ENCODE assay signal across 15 mouse cellular contexts in genomic region chr13:19612348-19612747, GRCm38 (mm10). TPM values are rescaled to one million over a fixed set of nuclear protein-coding genes. Genes with fewer than 3 reads are reported as not detected.
DNase-seq lines count a peak whose midpoint lies in the region; ATAC-seq lines count a peak whose summit lies in the region.
"Had no signal": no experiment of that assay in that cellular context is flagged by ENCODE, and none has a peak within 500 bp of the region (broad histone marks: within the 10 kb centered on the region; RNA-seq: fewer than 3 reads in every experiment).

No protein-coding gene starts in this region.

- H3K9ac ChIP-seq in forebrain, embryonic 14.5 days (ENCODE audit: low read length), result no peak overlapping the region
- H3K9ac ChIP-seq: embryonic facial prominence, embryonic 13.5 days; lung, embryonic 15.5 days had no signal

- H3K27ac ChIP-seq in forebrain, embryonic 14.5 days (ENCODE audit: low read depth, low read length), result no peak overlapping the region
- no peak overlapping the region for H3K27ac ChIP-seq in heart, embryonic 10.5 days
- H3K27ac ChIP-seq: embryonic facial prominence, embryonic 13.5 days; lung, embryonic 15.5 days had no signal

- no peak overlapping the region for H3K4me3 ChIP-seq in forebrain, embryonic 14.5 days (ENCODE audit: low read depth, low read length)
- no peak overlapping the region for H3K4me3 ChIP-seq in heart, embryonic 10.5 days
- H3K4me3 ChIP-seq: embryonic facial prominence, embryonic 13.5 days; lung, embryonic 15.5 days; myocyte had no signal

- ATAC-seq in forebrain, embryonic 14.5 days, result peak; percentile 81

- no peak overlapping the region for H3K4me2 ChIP-seq in forebrain, embryonic 14.5 days (ENCODE audit: low read length)
- H3K4me2 ChIP-seq: embryonic facial prominence, embryonic 13.5 days; lung, embryonic 15.5 days had no signal

- DNase-seq in embryo, embryonic 10.5 days (ENCODE audit: low spot score), result peak; percentile 26
- DNase-seq in embryo, embryonic 9.5 days (ENCODE audit: extremely low spot score), result no peak
- peak; percentile 13 for DNase-seq in right cerebral cortex, adult 18-20 months
- DNase-seq in right cerebral cortex, postnatal 25 days, result no peak
- peak; percentile 76 for DNase-seq in forebrain, embryonic 14.5 days (ENCODE audit: low spot score)
- no peak for DNase-seq in heart, embryonic 10.5 days (ENCODE audit: low spot score)
- no peak for DNase-seq in thymus, adult 18-20 months
- no peak for DNase-seq in heart, postnatal 10 days
- DNase-seq: adrenal gland, postnatal 25 days; gastrocnemius, postnatal 25 days; heart, postnatal 4 days had no signal

- H3K9me3 ChIP-seq in forebrain, embryonic 14.5 days (replicated peaks; ENCODE audit: control insufficient read depth, low read length), result no peaks in the 10 kb centered on the region
- H3K9me3 ChIP-seq in heart, embryonic 10.5 days, result no peaks in the 10 kb centered on the region
- H3K9me3 ChIP-seq: embryonic facial prominence, embryonic 13.5 days; lung, embryonic 15.5 days had no signal

- no peaks in the 10 kb centered on the region for H3K27me3 ChIP-seq in forebrain, embryonic 14.5 days (replicated peaks; ENCODE audit: control insufficient read depth, insufficient read depth, low read length)
- H3K27me3 ChIP-seq in heart, embryonic 10.5 days (ENCODE audit: insufficient read depth, poor library complexity, severe bottlenecking), result no peaks in the 10 kb centered on the region
- H3K27me3 ChIP-seq: embryonic facial prominence, embryonic 13.5 days; lung, embryonic 15.5 days had no signal

- intact Hi-C loops in heart, postnatal 10 days (cut with DNase I), result no loop called here

- H3K4me1 ChIP-seq in forebrain, embryonic 14.5 days (ENCODE audit: control insufficient read depth, insufficient read depth, low read length), result peaks cover 6% of the 10 kb centered on the region
- H3K4me1 ChIP-seq in heart, embryonic 10.5 days, result no peaks in the 10 kb centered on the region
- H3K4me1 ChIP-seq: lung, embryonic 15.5 days had no signal

- 13% methylated on average over 1 of the region's 1 CpGs for WGBS in forebrain, embryonic 14.5 days
- 73% methylated on average over 1 of the region's 1 CpGs for WGBS in heart, embryonic 10.5 days

- no peaks in the 10 kb centered on the region for H3K36me3 ChIP-seq in forebrain, embryonic 14.5 days (ENCODE audit: control insufficient read depth, insufficient read depth, low read length)
- no peaks in the 10 kb centered on the region for H3K36me3 ChIP-seq in heart, embryonic 10.5 days
- H3K36me3 ChIP-seq: embryonic facial prominence, embryonic 13.5 days; lung, embryonic 15.5 days had no signal

RNA-seq across cellular contexts. Expression of gene Epdr1, which starts 7.4 kb away (rescaled TPM):
- polyA plus RNA-seq in forebrain, embryonic 14.5 days (2014; fragmentation: Nextera tagmentation; extraction: Ambion mirVana), result 26.3 and 27.4 TPM in 2 replicates
- 21.0 and 33.2 TPM in 2 replicates for polyA plus RNA-seq in heart, embryonic 10.5 days (2016; fragmentation: Nextera tagmentation; extraction: Ambion mirVana)
- 10 to 100 TPM; 10.0 to 10.9 TPM for total RNA-seq in heart, postnatal 10 days (2021)

RNA-seq across cellular contexts. Expression of gene Sfrp4, which starts 10.6 kb away (rescaled TPM):
- polyA plus RNA-seq in forebrain, embryonic 14.5 days (2014; fragmentation: Nextera tagmentation; extraction: Ambion mirVana), result 2.9 and 3.3 TPM in 2 replicates
- 0.48 and 0.58 TPM in 2 replicates for polyA plus RNA-seq in heart, embryonic 10.5 days (2016; fragmentation: Nextera tagmentation; extraction: Ambion mirVana)
- total RNA-seq in heart, postnatal 10 days (2021), result under 1 TPM; 0.17 to 0.57 TPM
- polyA plus RNA-seq: testis, adult 2 months had no signal

Comparison
In these comparisons a context has a peak if more than half of its experiments do, and no peak if none do; other contexts are left out.
1. DNase-seq: peak in embryo, embryonic 10.5 days (single experiment), right cerebral cortex, adult 18-20 months (single experiment) and forebrain, embryonic 14.5 days (single experiment); none in embryo, embryonic 9.5 days (single experiment), right cerebral cortex, postnatal 25 days (single experiment), heart, embryonic 10.5 days (single experiment), thymus, adult 18-20 months (0 of 2) and heart, postnatal 10 days (0 of 2).